Comparison of ENCODE assay signal across 24 mouse cellular contexts in genomic region chr1:132069436-132069835, GRCm38 (mm10).
"Had no signal": no experiment of that assay in that cellular context is flagged by ENCODE, and none has a peak within 500 bp of the region (broad histone marks: within the 10 kb centered on the region; RNA-seq: fewer than 3 reads in every experiment).

No protein-coding gene starts in this region.

- H3K36me3 ChIP-seq: heart, embryonic 13.5 days; heart, embryonic 15.5 days; hindbrain, embryonic 13.5 days; hindbrain, embryonic 15.5 days; limb, embryonic 10.5 days; limb, embryonic 12.5 days; liver, embryonic 13.5 days had no signal

- H3K4me2 ChIP-seq: heart, embryonic 11.5 days; heart, embryonic 13.5 days; heart, embryonic 15.5 days; hindbrain, embryonic 13.5 days; hindbrain, embryonic 15.5 days; limb, embryonic 12.5 days; liver, embryonic 11.5 days; liver, embryonic 13.5 days had no signal

- DNase-seq: gastrocnemius, postnatal 14 days; gastrocnemius, postnatal 36 days; heart, adult 11 months; heart, adult 2 months; heart, postnatal 14 days; heart, postnatal 36 days; kidney, adult 11 months; kidney, adult 8-10 months; kidney, postnatal 10 days; kidney, postnatal 25 days; kidney, postnatal 4 days; liver; liver, embryonic 13.5 days had no signal

- H3K9ac ChIP-seq: heart, embryonic 13.5 days; heart, embryonic 15.5 days; hindbrain, embryonic 13.5 days; hindbrain, embryonic 15.5 days; limb, embryonic 12.5 days; liver, embryonic 13.5 days had no signal

- H3K27ac ChIP-seq: heart, adult 2 months; heart, embryonic 13.5 days; heart, embryonic 15.5 days; hindbrain, embryonic 13.5 days; hindbrain, embryonic 15.5 days; hindbrain, postnatal 0 days; left cerebral cortex, adult 2 months; limb, embryonic 10.5 days; limb, embryonic 12.5 days; liver, embryonic 13.5 days had no signal

- H3K9me3 ChIP-seq: heart, embryonic 13.5 days; heart, embryonic 15.5 days; hindbrain, embryonic 13.5 days; hindbrain, embryonic 15.5 days; limb, embryonic 10.5 days; limb, embryonic 12.5 days; liver, embryonic 13.5 days had no signal

- H3K4me3 ChIP-seq: heart, adult 2 months; heart, embryonic 13.5 days; heart, embryonic 15.5 days; hindbrain, embryonic 13.5 days; hindbrain, embryonic 15.5 days; left cerebral cortex, adult 2 months; limb, embryonic 10.5 days; limb, embryonic 12.5 days; liver, embryonic 13.5 days had no signal

- ATAC-seq: hindbrain, postnatal 0 days; intestine, embryonic 16.5 days had no signal
